Mouse (Mus musculus) kidney, adult 9 months (tissue): ENCODE measurements around the gene Zc2hc1c.

Experiments
- DNase-seq: peaks from one replicate; pipeline ENCODE4 v3.0.0; 2022

Zc2hc1c gene

DNA sequence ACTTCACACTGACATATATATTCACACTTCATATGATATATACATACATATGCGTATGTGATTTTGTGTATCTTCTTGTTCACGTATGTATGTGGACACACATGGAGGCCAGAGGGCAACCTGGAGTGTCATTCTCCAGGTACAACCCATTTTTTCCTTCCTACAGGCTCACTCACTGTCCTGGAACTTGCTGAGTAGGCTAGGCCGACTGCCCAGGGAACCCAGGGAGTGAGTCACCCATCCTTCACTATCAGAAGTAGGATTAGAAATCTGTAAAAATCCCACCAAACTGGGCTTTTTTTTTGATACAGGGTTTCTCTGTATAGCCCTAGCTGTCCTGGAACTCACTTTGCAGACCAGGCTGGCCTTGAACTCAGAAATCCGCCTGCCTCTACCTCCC, 3.4 kb upstream of the Zc2hc1c start:
- no peak for DNase-seq

DNA sequence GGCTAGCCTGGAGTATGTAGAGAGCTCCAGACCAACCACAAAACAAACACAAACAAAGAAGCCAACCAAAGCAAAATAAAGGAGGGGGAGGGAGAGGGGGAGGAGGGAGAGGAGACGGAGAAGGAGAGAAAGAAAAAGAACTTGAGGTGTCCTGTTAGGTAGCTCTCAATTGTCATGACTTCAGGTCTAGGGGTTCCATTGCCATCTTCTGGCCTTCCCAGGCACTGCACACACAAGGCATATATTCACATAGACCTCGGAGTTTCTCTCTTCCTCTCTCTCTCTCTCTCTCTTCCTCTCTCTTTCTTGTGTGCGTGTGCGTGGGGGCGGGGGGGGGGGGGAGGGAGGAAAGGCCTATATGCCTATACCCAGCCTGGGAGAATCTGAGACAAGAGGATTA, 1.4 kb upstream of the Zc2hc1c start:
- DNase-seq: peak; percentile 41

DNA sequence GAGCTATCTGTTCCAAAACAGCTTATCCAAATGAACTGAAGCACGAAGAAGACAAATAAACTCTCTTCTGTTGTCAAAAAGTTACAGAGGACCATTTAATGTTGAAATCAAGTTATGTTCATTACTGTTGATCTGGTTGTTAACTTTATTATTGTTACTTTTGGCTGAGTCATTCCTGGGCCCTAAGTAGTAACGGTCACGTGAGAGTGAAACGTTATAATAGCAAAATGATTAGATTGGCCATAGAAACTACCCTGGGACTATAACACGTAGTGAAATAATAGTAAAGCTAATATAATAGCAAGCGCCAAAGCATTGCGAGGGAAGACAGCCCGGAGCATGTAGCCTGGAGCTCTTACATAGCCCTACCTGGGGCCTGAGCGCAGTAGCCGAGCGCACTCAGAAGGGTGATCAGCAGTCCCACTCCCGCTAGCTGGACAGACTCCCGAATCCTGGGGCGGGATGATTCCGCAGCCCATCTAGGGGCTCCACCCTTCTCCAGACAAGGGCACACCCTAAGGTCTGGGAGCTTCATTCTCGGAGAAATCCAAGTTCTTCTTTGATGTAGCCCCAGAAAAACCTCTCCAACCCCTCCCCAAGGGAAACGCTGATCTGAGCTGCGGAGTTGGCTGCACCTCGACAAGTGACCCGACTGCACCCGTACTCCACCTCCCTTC, 444 bp upstream of the Zc2hc1c start, which contains the start of gene Acyp1:
Acyp1 (minus strand) TSS at position 630 of the 677 bp plus-strand sequence.
- DNase-seq: no peak

DNA sequence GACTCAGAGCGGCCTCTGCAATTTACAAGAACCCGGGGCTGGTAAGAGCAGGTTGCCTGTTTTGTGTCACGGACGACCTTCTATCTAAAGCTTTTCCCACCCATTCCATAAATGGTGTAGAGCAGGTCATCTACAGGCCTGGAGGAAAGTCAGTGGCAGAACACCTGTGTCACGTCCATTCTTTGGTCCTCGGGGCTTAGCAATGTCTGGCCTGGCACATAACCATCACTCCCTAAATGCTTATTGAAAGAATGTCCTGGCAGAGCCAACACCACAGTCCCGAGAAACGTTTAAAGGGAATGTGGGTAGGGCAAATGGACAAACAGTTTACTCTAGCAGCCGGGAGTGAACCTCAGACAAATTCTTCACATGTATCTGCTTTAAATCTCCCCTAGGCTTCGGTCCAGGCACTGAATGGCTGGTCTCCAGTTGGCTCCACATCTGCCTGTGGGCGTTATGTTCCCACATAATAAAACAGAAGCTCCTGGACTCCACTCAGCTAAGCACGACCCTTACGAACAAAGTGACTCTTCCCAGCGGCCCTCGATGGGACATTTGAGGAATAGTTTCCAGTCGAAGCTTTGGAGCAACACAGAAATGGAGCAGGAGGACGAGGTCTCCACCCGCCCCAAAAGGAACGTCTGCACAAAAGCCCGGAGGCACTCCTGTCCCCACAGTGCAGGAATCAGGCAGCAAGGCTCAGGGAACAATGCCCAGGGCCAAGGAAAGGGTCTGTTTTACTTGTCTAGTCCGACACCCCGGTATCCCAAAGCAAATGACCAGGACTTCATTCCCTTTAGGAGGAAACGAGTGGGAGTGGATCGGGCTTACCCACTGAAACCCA, 988 bp downstream of the Zc2hc1c start:
- peak; percentile 62 for DNase-seq

DNA sequence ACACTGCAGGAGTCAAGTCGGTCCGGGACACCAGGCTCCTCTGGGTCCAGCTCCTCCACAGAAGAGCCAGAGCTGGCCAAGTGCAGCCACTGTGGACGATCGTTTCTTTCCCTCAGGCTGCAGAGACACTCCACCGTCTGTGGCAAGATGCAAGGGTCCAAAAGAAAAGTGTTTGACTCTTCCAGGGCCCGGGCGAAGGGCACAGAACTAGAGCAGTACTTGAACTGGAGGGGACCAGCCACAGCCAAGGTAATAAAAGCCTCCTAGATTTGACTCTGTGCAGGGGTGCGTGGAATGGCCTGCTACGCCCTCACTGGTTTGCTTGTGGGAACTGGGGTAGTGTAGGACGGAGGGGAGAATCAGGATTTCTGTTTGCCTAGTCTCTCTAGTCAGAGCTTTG, 2.2 kb downstream of the Zc2hc1c start:
- DNase-seq: peak; percentile 60

DNA sequence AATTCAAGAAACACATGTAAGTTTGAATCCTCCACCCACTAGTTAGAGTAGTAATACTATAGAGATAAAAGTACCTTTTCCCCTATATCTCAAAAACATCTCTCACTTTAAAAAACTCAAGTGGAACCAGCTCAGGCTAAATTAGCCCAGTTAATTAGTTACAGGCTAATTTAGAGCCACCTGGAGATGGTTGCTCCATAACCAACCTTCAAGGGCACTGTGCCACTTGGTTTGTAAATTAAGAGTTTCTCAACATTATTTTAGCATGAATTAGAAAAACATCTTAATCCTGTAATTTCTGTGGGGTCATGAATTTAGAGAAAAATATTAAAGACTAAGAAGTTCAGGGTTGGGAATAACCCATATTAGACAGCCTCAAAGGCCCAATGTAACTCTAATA, 3.1 kb downstream of the Zc2hc1c start:
- peak; percentile 75 for DNase-seq

DNA sequence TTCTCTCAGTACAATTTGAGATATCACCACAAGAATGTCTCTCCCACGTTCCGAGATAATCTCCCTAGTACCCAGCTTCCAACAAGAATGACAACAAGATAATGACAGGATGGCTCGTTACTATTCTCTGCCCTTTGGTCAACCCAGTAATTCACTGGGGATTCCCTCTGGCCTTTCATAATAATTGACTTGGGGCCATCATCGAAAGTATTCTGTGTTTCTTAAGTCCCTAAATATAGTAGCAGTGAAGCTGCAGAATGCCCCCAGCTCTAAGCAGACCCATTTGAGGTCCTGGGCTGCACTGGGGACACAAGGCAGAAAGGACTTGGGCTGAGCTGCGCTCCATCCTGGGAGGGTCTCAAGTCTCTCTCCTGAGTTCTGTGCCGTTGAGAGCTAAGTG, 3.9 kb downstream of the Zc2hc1c start:
- no peak for DNase-seq

DNA sequence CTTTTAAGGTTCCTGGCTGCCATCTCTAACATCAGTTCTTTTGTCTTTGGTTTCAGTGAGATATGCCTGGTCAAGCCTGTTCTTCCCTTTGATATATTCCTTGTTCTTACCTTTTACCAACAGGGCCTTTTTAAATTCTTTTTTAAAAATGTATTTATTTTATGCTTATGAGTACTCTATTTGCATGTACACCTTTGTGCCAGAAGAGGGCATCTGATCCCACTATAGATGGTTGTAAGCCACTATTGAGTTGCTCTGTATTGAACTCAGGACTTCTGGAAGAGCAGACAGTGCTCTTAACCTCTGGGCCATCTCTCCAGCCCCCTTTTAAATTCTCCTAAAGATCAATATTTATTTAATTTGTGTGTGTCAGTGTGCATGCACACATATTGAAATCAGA, 4.5 kb downstream of the Zc2hc1c start:
- DNase-seq: no peak

DNA sequence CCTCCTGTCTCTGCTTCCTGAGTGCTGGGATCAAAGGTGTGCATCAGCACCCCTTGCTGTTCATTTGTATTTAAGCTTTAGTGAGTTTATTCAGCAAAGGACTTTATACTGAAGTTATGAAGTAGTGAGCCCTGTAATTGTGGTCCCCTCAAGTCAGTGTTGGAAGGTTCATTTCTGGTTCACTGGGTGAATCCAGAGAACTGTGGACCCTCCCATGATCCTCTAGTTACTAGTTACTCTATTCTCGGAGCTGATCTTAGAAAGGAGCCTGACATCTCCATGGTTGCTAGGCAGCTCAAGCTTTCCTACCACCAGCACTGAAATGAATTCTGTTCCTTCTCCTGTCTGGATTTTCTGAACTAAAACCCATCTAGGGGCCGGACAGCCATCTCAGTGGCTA, 7.1 kb downstream of the Zc2hc1c start:
- peak; percentile 60 for DNase-seq

DNA sequence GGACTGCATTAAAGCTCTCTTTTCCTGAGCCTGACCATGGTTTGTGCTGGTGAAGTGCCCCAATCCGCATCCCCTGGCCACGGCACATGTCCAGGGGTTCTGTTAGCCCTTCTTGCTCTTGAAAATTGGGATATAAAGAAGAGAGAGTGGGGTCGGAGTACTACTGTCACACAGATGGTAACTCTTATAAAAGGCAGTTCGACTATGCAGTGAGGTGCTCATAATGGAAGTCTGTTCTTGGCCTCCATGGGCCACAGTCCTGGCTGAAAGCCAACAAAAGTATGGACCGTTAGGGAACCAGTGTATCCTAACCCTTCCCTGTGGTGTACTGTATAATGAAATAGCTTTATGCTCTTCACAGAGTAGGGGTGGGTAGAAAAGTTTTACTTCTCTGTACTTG, 8.5 kb downstream of the Zc2hc1c start:
- no peak for DNase-seq

DNA sequence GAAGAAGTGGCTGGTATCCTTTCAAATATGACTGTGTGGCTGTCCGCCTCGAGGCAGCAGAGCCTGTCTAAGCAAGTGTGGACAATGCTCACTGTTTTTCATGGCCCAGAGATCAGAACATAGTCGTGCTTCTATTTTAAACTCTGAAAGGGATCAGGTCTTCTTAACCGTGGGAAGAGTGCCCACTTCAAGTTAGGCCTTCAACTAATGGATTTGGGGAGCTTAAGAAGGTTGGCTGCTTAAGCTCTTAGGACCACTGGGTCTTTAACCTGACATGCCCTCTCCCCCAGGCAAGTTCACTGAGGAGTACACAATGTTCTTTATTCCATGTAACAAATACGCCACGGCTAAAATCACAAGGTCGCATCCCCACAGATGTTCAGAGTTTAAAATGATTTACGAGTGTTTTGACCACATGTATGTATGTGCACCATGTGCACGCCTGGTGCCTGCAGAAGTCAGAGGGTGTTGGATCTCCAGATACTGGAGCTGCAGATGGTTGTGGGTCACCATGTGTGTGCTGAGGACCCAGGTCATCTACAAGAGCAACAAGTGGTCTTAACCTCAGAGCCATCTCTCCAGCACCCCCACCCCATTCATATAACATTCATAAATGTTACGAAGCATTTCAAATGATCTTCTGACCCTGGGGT, 9.1 kb downstream of the Zc2hc1c start:
- peak; percentile 36 for DNase-seq

DNA sequence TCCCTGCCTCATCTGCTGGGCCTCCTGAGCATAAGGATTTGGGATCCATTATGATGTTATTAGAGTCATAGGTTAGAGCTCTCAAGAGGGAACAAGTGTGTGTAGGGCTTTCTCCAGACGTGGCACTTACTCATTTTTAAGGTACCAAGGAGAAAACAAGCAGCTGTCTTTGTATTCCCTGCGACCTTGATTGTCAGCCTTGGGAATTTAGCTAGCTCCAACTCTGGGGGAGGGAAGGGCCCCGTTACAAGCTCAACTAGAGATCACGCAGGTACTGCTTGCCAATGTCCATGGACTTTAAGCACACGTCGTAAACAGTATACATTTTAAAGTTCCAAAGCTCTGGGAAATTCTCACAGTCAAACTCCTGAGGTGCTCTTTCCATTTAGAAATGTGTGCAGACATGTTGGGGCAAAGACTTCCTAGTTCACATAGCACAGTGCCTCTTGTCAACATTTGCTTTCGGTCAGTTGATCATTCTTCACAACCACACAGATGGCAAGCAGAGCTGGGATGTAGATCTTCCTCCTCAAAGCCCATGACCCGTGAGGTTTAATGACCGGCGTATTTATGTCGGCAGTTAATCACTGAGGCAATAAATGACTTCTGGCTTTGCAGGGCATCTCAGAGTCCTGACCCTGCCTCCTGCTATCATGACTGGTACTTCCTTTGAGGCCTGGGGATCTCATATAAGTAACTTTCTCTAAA, 9.9 kb downstream of the Zc2hc1c start:
- peak; percentile 34 for DNase-seq

DNA sequence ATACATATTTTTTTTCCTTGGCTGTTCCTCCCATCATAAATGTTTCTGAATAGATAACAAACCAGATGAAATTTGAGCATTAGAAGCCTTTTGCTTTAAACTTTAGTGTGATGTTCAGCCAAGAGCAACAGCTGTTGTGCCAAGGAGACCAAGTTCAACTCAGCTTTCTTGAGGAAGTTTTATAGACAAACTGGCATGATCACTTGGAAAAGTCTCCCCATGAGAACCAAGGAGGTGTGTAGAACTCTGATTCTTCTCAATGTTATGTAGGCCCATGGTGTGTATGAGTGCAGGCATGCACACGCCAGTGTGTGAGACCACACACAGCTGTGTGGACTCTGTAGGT, 10.4 kb downstream of the Zc2hc1c start:
- DNase-seq: peak; percentile 35

DNA sequence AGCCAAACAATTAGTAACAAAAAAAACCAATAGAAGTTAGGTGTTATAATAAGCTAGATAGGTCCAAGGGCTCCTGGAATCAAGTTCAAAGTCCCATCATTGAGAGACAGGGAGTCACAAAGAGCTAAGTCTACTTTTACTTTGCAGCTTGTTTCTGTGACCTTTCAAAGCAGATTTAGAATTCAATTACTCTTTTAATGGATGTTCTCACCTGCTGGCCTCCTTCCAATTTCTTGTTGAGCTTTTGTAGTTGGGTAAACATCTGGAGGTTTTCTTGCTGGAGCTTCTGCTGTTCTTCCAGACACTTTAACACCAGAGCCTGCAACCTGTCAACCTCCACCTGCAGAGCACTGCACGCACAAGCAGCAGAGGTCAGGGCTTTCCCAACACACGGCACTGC, 14.9 kb downstream of the Zc2hc1c start:
- DNase-seq: peak; percentile 75

DNA sequence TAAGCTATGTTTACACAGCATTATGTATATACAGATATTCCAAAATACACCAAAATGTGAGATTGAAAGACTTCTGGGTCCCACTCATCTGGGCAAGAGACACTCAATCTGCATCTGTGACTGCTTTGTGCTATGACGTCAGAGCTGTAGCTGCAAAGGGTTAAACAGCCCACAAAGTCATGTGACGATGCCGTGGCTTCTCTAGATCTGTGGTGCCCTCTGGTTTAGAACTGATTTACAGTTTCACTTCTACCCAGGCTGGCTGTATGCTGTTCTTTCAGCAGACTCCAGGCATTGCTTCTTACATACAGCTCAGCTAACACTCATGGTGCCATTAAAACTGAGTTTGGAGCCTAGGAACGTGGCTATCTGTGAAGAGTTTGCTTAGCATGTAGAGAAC, 16.3 kb downstream of the Zc2hc1c start:
- DNase-seq: peak; percentile 38

DNA sequence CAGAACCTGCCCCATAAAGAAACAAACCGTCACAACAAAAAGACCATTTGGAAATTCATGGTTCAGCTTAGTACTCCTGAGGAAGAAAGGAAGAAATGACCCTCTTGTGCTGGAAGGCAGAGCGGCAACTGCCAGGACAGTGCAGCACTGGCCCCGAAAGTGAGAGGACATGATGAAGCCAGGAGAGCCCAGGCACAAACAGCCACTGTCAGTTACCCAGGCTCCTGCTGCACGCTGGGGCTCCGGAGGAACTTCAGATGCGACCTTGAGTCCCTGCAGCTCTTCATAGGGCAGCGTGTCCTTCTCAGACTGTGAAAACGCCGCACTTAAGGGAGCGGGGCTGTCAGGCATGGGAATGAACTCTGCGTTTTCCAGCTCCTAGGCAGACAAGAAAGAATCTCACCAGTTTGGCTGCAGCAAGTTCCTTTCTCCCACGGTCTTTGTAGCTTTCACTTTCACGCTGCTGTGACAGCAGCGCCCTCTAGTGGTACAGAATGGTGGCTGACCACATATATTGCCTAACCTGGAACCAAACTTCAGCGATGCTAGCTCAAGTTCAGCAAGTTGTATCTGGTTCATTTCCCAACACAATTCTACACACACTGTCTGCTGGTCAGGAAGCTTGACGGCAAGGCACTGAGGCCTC, 17.0 kb downstream of the Zc2hc1c start:
- DNase-seq: peak; percentile 91

DNA sequence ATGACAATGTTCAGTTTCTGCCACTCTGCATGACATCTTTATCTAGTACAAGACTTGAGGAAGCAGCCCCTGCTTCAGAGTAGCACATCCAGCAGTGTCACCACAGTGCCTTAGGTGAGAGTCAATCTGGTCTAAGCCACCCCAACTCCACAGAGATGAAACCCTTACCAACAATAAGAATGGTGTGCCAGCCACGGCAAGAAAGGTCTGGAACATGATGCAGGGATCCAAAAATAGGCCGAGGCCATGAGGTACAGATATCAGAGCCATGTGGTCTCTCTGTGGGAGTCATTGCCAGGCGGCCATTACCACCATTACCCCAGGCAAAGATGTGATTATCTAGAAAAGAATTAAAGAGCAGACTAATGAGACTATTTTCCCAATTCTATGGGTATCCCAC, 20.3 kb downstream of the Zc2hc1c start:
- no peak for DNase-seq

DNA sequence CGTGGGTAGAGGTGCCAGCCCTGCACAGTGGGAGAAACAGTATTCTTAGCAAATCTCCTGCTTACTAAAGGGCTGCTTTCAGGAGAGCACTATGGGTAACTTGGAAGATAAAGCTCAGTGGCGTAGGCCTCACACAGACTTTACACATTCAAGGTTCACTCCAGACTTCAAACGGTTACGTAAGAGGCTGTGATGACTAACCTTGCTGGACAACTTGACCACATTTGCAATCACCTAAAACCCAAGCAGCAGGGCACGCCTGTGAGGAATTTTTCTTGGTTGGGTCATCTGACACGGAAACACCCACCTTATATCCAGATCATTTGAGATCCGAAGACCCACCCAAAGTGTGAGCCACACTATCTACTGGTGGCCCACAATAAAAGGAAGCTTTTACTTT, 41.8 kb downstream of the Zc2hc1c start:
- DNase-seq: peak; percentile 60

DNA sequence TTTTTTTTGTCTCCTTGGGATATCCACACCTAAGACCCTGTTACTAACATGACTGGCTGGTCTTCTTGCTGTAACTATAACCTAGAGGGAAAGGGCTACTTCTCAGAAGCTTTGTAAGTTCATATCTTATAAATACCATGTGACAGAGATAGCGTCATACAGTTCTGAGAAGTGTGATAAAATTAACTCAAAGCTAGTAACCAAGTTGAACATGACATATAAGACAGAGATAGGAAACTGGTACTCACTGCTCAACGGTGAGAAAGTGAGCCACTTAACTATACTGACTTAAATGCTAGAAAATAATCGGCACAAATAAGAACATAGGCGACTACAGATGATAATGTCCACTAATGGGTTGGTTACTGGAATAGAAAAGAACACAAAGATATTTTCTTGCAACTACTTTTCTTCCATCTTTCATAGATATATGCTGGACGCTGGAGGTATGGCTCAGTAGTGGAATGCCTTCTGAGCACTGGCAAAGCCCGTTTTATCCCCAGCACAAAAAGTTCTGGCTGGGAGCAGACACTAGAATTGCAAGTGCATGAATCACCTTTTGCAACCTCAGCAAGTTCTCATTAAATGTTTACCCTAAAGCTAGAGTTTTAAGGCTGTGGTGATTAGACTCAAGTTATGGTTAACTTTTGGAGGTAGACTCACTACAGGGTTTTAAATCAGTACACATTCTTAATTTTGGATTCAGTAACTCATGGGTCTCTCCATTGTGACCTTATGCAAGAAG, 49.3 kb downstream of the Zc2hc1c start:
- DNase-seq: no peak

DNA sequence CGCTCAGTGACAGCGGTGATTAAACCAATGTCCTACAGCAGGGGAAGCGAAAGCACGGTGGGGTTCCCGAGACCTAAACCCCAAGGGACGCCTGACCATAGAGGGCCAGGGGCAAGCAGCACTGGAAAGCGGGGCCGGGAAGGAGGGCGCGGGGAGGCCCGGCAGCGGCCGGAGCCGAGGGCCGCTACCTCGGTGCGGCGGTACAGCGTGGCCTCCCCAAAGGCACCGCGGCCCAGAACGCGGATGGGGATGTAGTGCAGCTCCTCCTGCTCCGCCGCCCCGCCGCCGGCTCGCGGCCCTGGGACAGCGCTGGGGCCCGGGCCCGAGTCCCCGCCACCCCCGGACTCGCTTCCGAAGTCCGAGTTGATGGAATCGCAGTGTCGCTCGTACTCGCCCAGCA, 50.4 kb downstream of the Zc2hc1c start:
- no peak for DNase-seq

DNA sequence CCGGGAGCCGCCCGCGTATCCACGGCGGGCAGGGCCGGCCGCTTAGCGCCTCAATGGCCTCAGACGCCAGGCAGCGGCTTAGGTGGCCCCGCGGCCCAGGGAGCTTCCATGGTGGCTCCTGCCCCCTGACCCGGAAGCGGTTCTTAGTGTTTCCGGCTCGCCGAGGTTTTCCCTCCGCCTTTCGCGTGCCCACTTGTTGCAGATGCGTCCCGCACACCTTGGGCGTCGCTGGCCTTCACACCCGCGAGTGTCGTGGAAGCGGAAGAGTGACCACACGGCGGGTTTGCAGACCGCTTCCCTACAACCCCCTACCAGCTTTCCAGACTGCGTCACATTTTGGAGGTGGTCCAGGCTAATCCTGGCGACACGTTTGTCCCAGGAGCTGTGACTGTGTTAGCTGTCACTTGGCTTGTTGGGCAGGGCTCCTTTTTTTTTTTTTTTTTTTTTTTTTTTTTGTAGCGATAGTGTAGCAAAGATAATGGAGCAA, 50.9 kb downstream of the Zc2hc1c start, which contains the start of gene Nek9:
Nek9 (minus strand) TSS at position 120 of the 487 bp plus-strand sequence.
- peak; percentile 93 for DNase-seq

DNA sequence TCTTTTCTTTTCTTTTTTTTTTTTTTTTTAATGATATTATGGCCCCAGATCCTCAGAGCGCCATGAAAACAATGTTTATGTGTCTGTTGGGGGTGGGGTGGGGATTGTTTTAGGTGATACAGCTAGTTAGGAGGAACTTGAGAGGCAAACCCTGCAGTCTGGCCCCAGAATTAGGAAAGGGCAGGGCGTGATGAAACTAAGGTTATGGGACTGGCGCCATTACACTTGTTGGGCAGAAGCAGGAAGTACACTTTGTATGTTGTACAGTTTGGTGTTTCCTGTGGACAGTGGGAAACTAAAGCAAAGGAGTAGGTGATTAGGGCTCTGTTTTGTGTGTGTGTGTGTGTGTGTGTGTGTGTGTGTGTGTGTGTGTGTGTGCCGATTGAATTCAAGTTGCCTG, 51.6 kb downstream of the Zc2hc1c start:
- peak; percentile 25 for DNase-seq
